Mouse (Mus musculus): ENCODE measurements at regions not wholly inside any gene's neighbourhood (a gene's known extent, or its start where the extent isn't known, plus 50 kb on each side); places are given as distances from the start of the nearest gene placed in this dataset.

GRCm38 (mm10) chr4:154782291-154782690 is 55.0 kb upstream of the Ttc34 start:
- no peak for TF ChIP-seq CTCF (IDR thresholded peaks at IDR 0.05; ENCODE audit: low read depth, low read length)
- no peak for TF ChIP-seq POLR2A (IDR thresholded peaks at IDR 0.05; ENCODE audit: borderline replicate concordance, low read depth, low read length)

All from bone marrow macrophage, adult 2 months (primary cell).